10 mouse cellular contexts compared by ENCODE assay signal in genomic region chr1:25082377-25082776, GRCm38 (mm10).
DNase-seq lines count a peak whose midpoint lies in the region; ATAC-seq and TF ChIP-seq lines count a peak whose summit lies in the region.
"Had no signal": no experiment of that assay in that cellular context is flagged by ENCODE, and none has a peak within 500 bp of the region (broad histone marks: within the 10 kb centered on the region; RNA-seq: fewer than 3 reads in every experiment).

No protein-coding gene starts in this region.

- no peaks in the 10 kb centered on the region for H3K9me3 ChIP-seq in midbrain, postnatal 0 days (ENCODE audit: low read length)
- no peaks in the 10 kb centered on the region for H3K9me3 ChIP-seq in liver, embryonic 11.5 days (ENCODE audit: control insufficient read depth, low read length)
- H3K9me3 ChIP-seq: limb, embryonic 13.5 days had no signal

- H3K36me3 ChIP-seq in midbrain, postnatal 0 days (ENCODE audit: insufficient read depth, low read length): no peaks in the 10 kb centered on the region
- no peaks in the 10 kb centered on the region for H3K36me3 ChIP-seq in liver, embryonic 11.5 days (ENCODE audit: control insufficient read depth, insufficient read depth, low read length)
- H3K36me3 ChIP-seq: limb, embryonic 13.5 days had no signal

- no peaks in the 10 kb centered on the region for H3K27me3 ChIP-seq in midbrain, postnatal 0 days (ENCODE audit: insufficient read depth, low read length)
- no peaks in the 10 kb centered on the region for H3K27me3 ChIP-seq in liver, embryonic 11.5 days (replicated peaks; ENCODE audit: control insufficient read depth, insufficient read depth, low read length)
- H3K27me3 ChIP-seq: limb, embryonic 13.5 days had no signal

- H3K4me1 ChIP-seq in midbrain, postnatal 0 days (ENCODE audit: insufficient read depth, low read length): no peaks in the 10 kb centered on the region; the same call in 1 of the 2 replicates
- no peaks in the 10 kb centered on the region for H3K4me1 ChIP-seq in liver, embryonic 11.5 days (replicated peaks; ENCODE audit: control insufficient read depth, insufficient read depth, low read length)

- H3K4me2 ChIP-seq in midbrain, postnatal 0 days (ENCODE audit: low read depth, low read length, poor library complexity, severe bottlenecking): no peak overlapping the region
- no peak overlapping the region for H3K4me2 ChIP-seq in liver, embryonic 11.5 days
- H3K4me2 ChIP-seq: limb, embryonic 13.5 days had no signal

- peak; percentile 42; the same call in 1 of the 2 replicates for ATAC-seq in midbrain, postnatal 0 days (ENCODE audit: low FRiP score)
- no peak for ATAC-seq in liver, embryonic 11.5 days (replicated peaks; ENCODE audit: low FRiP score)

- H3K9ac ChIP-seq in midbrain, postnatal 0 days (replicated peaks; ENCODE audit: low read length, poor library complexity, severe bottlenecking): no peak overlapping the region
- no peak overlapping the region for H3K9ac ChIP-seq in liver, embryonic 11.5 days (ENCODE audit: low read depth, low read length)
- H3K9ac ChIP-seq: limb, embryonic 13.5 days had no signal

- WGBS in midbrain, postnatal 0 days: 44% methylated on average over 8 of the region's 8 CpGs
- WGBS in liver, embryonic 11.5 days: 74% methylated on average over 8 of the region's 8 CpGs

- peak in 1 of 2 experiments; percentile 73 for DNase-seq in layer of hippocampus, adult 2 months (ENCODE audit: low spot score in 2 of 2)
- no peak for DNase-seq in layer of hippocampus, postnatal 25 days (ENCODE audit: extremely low spot score in 1 of 2, low spot score in 1 of 2)
- peak; percentile 16 for DNase-seq in embryo, embryonic 11 days
- DNase-seq in layer of hippocampus, adult 9-11 months: peak; percentile 66
- DNase-seq in midbrain, postnatal 0 days (ENCODE audit: low spot score): peak; percentile 40
- no peak for DNase-seq in kidney, postnatal 14 days
- no peak for DNase-seq in liver, embryonic 11.5 days (ENCODE audit: low spot score)
- DNase-seq: heart, adult 2 months; lung, postnatal 10 days had no signal

- no peak for TF ChIP-seq CTCF in layer of hippocampus, adult 2 months (conservative IDR thresholded peaks at IDR 0.05)
- TF ChIP-seq CTCF in midbrain, postnatal 0 days (IDR thresholded peaks at IDR 0.05): no peak

- H3K27ac ChIP-seq in layer of hippocampus, adult 2 months: peak overlapping the region; percentile 82
- no peak overlapping the region for H3K27ac ChIP-seq in midbrain, postnatal 0 days (ENCODE audit: low read depth, low read length)
- no peak overlapping the region for H3K27ac ChIP-seq in liver, embryonic 11.5 days (ENCODE audit: low read depth, low read length)
- H3K27ac ChIP-seq: heart, adult 2 months; limb, embryonic 13.5 days had no signal

- no peak overlapping the region; the same call in 1 of the 2 replicates for H3K4me3 ChIP-seq in layer of hippocampus, adult 2 months
- H3K4me3 ChIP-seq in midbrain, postnatal 0 days (ENCODE audit: low read depth, low read length): no peak overlapping the region
- no peak overlapping the region for H3K4me3 ChIP-seq in liver, embryonic 11.5 days (ENCODE audit: low read depth, low read length)
- H3K4me3 ChIP-seq: heart, adult 2 months; limb, embryonic 13.5 days had no signal

Comparison
In these comparisons a context has a peak if more than half of its experiments do, and no peak if none do; other contexts are left out.
1. DNase-seq: peak in embryo, embryonic 11 days (single experiment), layer of hippocampus, adult 9-11 months (single experiment) and midbrain, postnatal 0 days (single experiment); none in layer of hippocampus, postnatal 25 days (0 of 2), kidney, postnatal 14 days (single experiment) and liver, embryonic 11.5 days (single experiment).